Mouse (Mus musculus): Measurements from ENCODE around the gene Pgap2. TPM values are rescaled to one million over a fixed set of nuclear protein-coding genes. Genes with fewer than 3 reads are reported as not detected.

Pgap2 gene
- total and polyA plus RNA-seq, 3 experiments: 19.1 to 61.9 (median 24.1) TPM

DNA sequence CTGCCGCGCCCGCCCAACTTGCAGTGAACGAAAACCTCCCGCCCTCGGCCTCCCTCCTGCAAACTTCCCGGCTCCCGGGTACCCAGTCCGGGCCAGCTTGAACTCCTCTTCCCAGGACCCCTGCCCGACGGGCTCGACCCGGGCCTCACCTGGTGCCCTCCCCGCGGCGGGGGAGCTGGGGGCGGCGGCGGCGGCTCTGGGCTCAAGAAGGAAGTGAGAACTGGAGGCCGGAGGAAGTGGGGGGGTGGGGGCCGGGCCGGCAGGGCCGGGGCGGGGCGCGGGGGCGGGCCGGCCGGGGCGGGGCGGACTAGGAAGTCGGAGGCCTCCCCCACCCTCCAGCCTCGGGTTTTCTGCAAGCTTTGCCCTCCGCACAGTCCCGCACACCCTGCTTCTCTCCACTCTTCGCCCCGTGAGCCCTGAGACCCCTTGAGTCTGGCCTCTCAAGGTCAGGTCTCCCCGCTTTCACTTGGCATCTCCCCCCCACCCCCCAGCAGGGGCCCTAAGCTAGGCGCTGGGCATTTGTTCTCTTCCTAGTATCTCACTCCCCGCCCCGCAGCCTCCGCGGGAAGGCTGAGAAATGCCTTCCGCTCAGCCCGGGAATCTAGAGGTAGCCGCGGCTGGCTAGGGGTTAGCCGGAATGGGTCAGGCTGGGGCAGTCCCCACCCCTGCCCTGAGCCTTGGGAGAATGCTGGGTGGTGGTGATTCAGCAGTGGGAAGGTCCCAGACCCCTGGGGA is 40.1 kb downstream of the Pgap2 start:
- peaks cover 68% of the 10 kb centered on the region for H3K4me1 ChIP-seq (ENCODE audit: insufficient read depth, low read depth, low read length)
- no peaks in the 10 kb centered on the region for H3K9me3 ChIP-seq (replicated peaks)
- TF ChIP-seq CTCF (IDR thresholded peaks at IDR 0.05; ENCODE audit: low read depth, low read length): no peak
- no peak for TF ChIP-seq TAL1 (conservative IDR thresholded peaks at IDR 0.05; ENCODE audit: low read depth, low read length)
- no peak for TF ChIP-seq GATA2 (IDR thresholded peaks at IDR 0.05; ENCODE audit: borderline replicate concordance, low read depth, low read length)
- DNase-seq (ENCODE audit: low spot score): peak; percentile 79
- H3K36me3 ChIP-seq (replicated peaks): peaks cover 34% of the 10 kb centered on the region
- ATAC-seq (ENCODE audit: extremely low read depth, insufficient number of reproducible peaks, low FRiP score, poor library complexity, severe bottlenecking): no peak
- H3K4me3 ChIP-seq (ENCODE audit: low read depth, low read length): peak overlapping the region; percentile 86
- no peaks in the 10 kb centered on the region for H3K27me3 ChIP-seq (ENCODE audit: insufficient read depth, low read length)

- Histone ChIP-seq H3K4me3 (ENCODE audit: low read depth, low read length) (peak overlapping the region; percentile 86), H3K27me3 (ENCODE audit: insufficient read depth, low read length) (no peaks in the 10 kb centered on the region), H3K9me3 (replicated peaks) (no peaks in the 10 kb centered on the region), H3K4me1 (ENCODE audit: insufficient read depth, low read depth, low read length) (peaks cover 66% of the 10 kb centered on the region), H3K36me3 (replicated peaks) (peaks cover 29% of the 10 kb centered on the region)
- peak; percentile 90 for DNase-seq (ENCODE audit: low spot score)
- ATAC-seq (ENCODE audit: extremely low read depth, insufficient number of reproducible peaks, low FRiP score, poor library complexity, severe bottlenecking): peak; percentile 58
- TF ChIP-seq GATA2 (IDR thresholded peaks at IDR 0.05; ENCODE audit: borderline replicate concordance, low read depth, low read length) (no peak), GATA1 (IDR thresholded peaks at IDR 0.05; ENCODE audit: borderline replicate concordance, low read length) (no peak), POLR2AphosphoS5 (IDR thresholded peaks at IDR 0.05; ENCODE audit: insufficient replicate concordance, low read depth, low read length) (no peak), TAL1 (conservative IDR thresholded peaks at IDR 0.05; ENCODE audit: low read depth, low read length) (no peak), CTCF (IDR thresholded peaks at IDR 0.05; ENCODE audit: low read depth, low read length) (peak; percentile 34; the same call in 1 of the 2 replicates)
Measured at GRCm38 (mm10) chr7:102250631-102251214, 40.7 kb downstream of the Pgap2 start.

- ATAC-seq (ENCODE audit: extremely low read depth, insufficient number of reproducible peaks, low FRiP score, poor library complexity, severe bottlenecking) (no peak), DNase-seq (ENCODE audit: low spot score) (no peak)
- TF ChIP-seq GATA2 (IDR thresholded peaks at IDR 0.05; ENCODE audit: borderline replicate concordance, low read depth, low read length) (no peak), CTCF (IDR thresholded peaks at IDR 0.05; ENCODE audit: low read depth, low read length) (no peak), TAL1 (conservative IDR thresholded peaks at IDR 0.05; ENCODE audit: low read depth, low read length) (no peak), GATA1 (IDR thresholded peaks at IDR 0.05; ENCODE audit: borderline replicate concordance, low read length) (no peak), POLR2AphosphoS5 (IDR thresholded peaks at IDR 0.05; ENCODE audit: insufficient replicate concordance, low read depth, low read length) (no peak)
- H3K36me3 ChIP-seq (replicated peaks): no peaks in the 10 kb centered on the region
- peaks cover 42% of the 10 kb centered on the region for H3K4me1 ChIP-seq (ENCODE audit: insufficient read depth, low read depth, low read length)
- H3K27me3 ChIP-seq (ENCODE audit: insufficient read depth, low read length): no peaks in the 10 kb centered on the region
- H3K4me3 ChIP-seq (ENCODE audit: low read depth, low read length): no peak overlapping the region
- H3K9me3 ChIP-seq (replicated peaks): no peaks in the 10 kb centered on the region
Measured at GRCm38 (mm10) chr7:102253631-102254030, 43.6 kb downstream of the Pgap2 start.

DNA sequence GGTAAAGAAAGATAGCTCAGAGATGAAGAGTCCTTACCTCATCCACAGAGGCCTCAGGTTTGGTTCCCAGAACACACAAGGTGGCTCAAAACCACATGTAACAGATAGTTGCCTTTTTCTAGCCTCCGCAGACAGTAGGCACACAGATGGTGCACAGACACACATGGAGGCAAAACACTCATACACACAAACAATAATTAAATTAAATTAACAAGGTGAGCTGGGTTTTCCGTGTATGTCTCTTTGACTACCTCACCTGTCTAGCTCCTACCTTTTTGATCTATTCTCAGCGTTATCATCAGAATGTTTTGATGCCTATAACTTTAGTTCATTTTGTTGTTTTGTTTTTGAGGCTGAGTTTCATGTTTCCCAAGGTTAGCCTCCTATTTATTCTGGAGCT is 45.9 kb downstream of the Pgap2 start, which contains the start of gene Rhog:
Gene Rhog, minus strand, starts transcription at position 101 of the 400 bp plus-strand sequence.
- H3K36me3 ChIP-seq (replicated peaks): no peaks in the 10 kb centered on the region
- TF ChIP-seq POLR2AphosphoS5 (IDR thresholded peaks at IDR 0.05; ENCODE audit: insufficient replicate concordance, low read depth, low read length) (no peak), TAL1 (conservative IDR thresholded peaks at IDR 0.05; ENCODE audit: low read depth, low read length) (no peak), GATA2 (IDR thresholded peaks at IDR 0.05; ENCODE audit: borderline replicate concordance, low read depth, low read length) (no peak), GATA1 (IDR thresholded peaks at IDR 0.05; ENCODE audit: borderline replicate concordance, low read length) (no peak), CTCF (IDR thresholded peaks at IDR 0.05; ENCODE audit: low read depth, low read length) (no peak)

DNA sequence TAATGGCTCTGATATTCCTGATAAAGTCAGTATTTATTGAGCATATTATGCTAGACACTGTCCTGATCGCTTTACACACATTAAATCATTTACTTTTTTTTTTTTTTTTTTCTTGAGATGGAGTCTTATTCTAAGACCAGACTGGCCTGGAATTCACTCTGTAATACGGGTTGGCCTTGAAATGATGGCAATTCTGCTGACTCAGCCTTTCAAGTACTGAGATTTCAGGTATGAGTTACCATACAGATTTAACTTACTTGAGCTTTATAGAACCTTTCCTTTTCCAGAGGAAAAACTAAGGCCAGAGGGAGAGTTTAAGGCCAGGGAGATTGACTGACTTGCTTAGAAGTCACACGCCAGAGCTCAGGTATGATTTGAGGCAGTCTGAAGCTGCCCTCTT is 46.6 kb downstream of the Pgap2 start:
- Histone ChIP-seq H3K9me3 (replicated peaks) (no peaks in the 10 kb centered on the region), H3K4me3 (ENCODE audit: low read depth, low read length) (no peak overlapping the region), H3K27me3 (ENCODE audit: insufficient read depth, low read length) (no peaks in the 10 kb centered on the region), H3K4me1 (ENCODE audit: insufficient read depth, low read depth, low read length) (peaks cover 34% of the 10 kb centered on the region), H3K36me3 (replicated peaks) (no peaks in the 10 kb centered on the region)
- DNase-seq (ENCODE audit: low spot score): no peak
- TF ChIP-seq TAL1 (conservative IDR thresholded peaks at IDR 0.05; ENCODE audit: low read depth, low read length) (no peak), GATA2 (IDR thresholded peaks at IDR 0.05; ENCODE audit: borderline replicate concordance, low read depth, low read length) (no peak), GATA1 (IDR thresholded peaks at IDR 0.05; ENCODE audit: borderline replicate concordance, low read length) (no peak), CTCF (IDR thresholded peaks at IDR 0.05; ENCODE audit: low read depth, low read length) (no peak), POLR2AphosphoS5 (IDR thresholded peaks at IDR 0.05; ENCODE audit: insufficient replicate concordance, low read depth, low read length) (no peak)
- ATAC-seq (ENCODE audit: extremely low read depth, insufficient number of reproducible peaks, low FRiP score, poor library complexity, severe bottlenecking): no peak

More for the DNA sequence above, 45.9 kb downstream of the Pgap2 start, which contains the start of gene Rhog:
- Histone ChIP-seq H3K9me3 (replicated peaks) (no peaks in the 10 kb centered on the region), H3K27me3 (ENCODE audit: insufficient read depth, low read length) (no peaks in the 10 kb centered on the region), H3K4me3 (ENCODE audit: low read depth, low read length) (no peak within 1 kb of the TSS), H3K4me1 (ENCODE audit: insufficient read depth, low read depth, low read length) (peaks cover 39% of the 10 kb centered on the region)
- no peak for DNase-seq (ENCODE audit: low spot score)
- ATAC-seq (ENCODE audit: extremely low read depth, insufficient number of reproducible peaks, low FRiP score, poor library complexity, severe bottlenecking): no peak

- ATAC-seq (ENCODE audit: extremely low read depth, insufficient number of reproducible peaks, low FRiP score, poor library complexity, severe bottlenecking) (0 out of 2 replicates have a peak, but pooled peaks have one; percentile 22), DNase-seq (ENCODE audit: low spot score) (no peak)
- Histone ChIP-seq H3K4me3 (ENCODE audit: low read depth, low read length) (no peak overlapping the region), H3K4me1 (ENCODE audit: insufficient read depth, low read depth, low read length) (peaks cover 24% of the 10 kb centered on the region), H3K36me3 (replicated peaks) (no peaks in the 10 kb centered on the region), H3K9me3 (replicated peaks) (no peaks in the 10 kb centered on the region), H3K27me3 (ENCODE audit: insufficient read depth, low read length) (no peaks in the 10 kb centered on the region)
- no peak for TF ChIP-seq GATA1 (IDR thresholded peaks at IDR 0.05; ENCODE audit: borderline replicate concordance, low read length)
- peak; percentile 32 for TF ChIP-seq CTCF (IDR thresholded peaks at IDR 0.05; ENCODE audit: low read depth, low read length)
- no peak for TF ChIP-seq TAL1 (conservative IDR thresholded peaks at IDR 0.05; ENCODE audit: low read depth, low read length)
- TF ChIP-seq GATA2 (IDR thresholded peaks at IDR 0.05; ENCODE audit: borderline replicate concordance, low read depth, low read length): no peak
- no peak for TF ChIP-seq POLR2AphosphoS5 (IDR thresholded peaks at IDR 0.05; ENCODE audit: insufficient replicate concordance, low read depth, low read length)
Measured at GRCm38 (mm10) chr7:102258189-102258588, 48.2 kb downstream of the Pgap2 start.
